Mouse (Mus musculus) gastrocnemius, postnatal 14 days (tissue): ENCODE measurements around the gene Ceacam15. TPM values are rescaled to one million over a fixed set of nuclear protein-coding genes. Genes with fewer than 3 reads are reported as not detected.
"Not testable (repeated sequence)": the region's sequence is repeated elsewhere in the genome, so short reads cannot be mapped to it uniquely, and the experiment has no call there.

Experiments
- DNase-seq: peaks from one replicate; pipeline ENCODE4 v3.0.0; 2021; ENCODE audit warnings: mixed read lengths
- intact Hi-C: fragments of 180-260 bp; cut with DNase I; formaldehyde crosslinking; loops from one replicate; pipeline ENCODE4 v1.15.1; 2025; ENCODE audit warnings: low total_unique reads
- long read RNA-seq, 2 experiments: library from polyadenylated mRNA; stranded (forward); transcript quantifications; one replicate each; pipeline ENCODE4 v2.0.0; 2021
- total RNA-seq, 2 experiments: library from RNA; stranded (reverse); gene quantifications; 2 replicates each; pipeline ENCODE4 v1.2.3; 2021

Gene Ceacam15
- not detected for total RNA-seq
- long read RNA-seq, experiment 1: 0 reads
- long read RNA-seq, experiment 2: 0 reads

GRCm38 (mm10) chr7:16675605-16676004, at the start of gene Ceacam15:
Gene Ceacam15, minus strand, starts transcription at chr7:16675705.
- no peak for DNase-seq

GRCm38 (mm10) chr7:16722490-16722889, 47.0 kb upstream of the Ceacam15 start:
- DNase-seq, intact Hi-C loops: not testable (repeated sequence)

More at GRCm38 (mm10) chr7:16675605-16676004, at the start of gene Ceacam15:
- intact Hi-C loops: no loop called here

GRCm38 (mm10) chr7:16721629-16722028, 46.1 kb upstream of the Ceacam15 start, which contains the start of gene Ceacam9:
Gene Ceacam9, plus strand, starts transcription at chr7:16721929.
- DNase-seq: no peak
- intact Hi-C loops: no loop called here

GRCm38 (mm10) chr7:16716456-16717152, 41.1 kb upstream of the Ceacam15 start:
- DNase-seq, intact Hi-C loops: not testable (repeated sequence)

GRCm38 (mm10) chr7:16712633-16713415, 37.3 kb upstream of the Ceacam15 start:
- no peak for DNase-seq
- intact Hi-C loops: no loop called here

GRCm38 (mm10) chr7:16710604-16711003, 35.1 kb upstream of the Ceacam15 start:
- intact Hi-C loops: no loop called here
- no peak for DNase-seq

- intact Hi-C loops: no loop called here
- no peak for DNase-seq
Measured at GRCm38 (mm10) chr7:16708244-16708643, 32.7 kb upstream of the Ceacam15 start.

GRCm38 (mm10) chr7:16706385-16706784, 30.9 kb upstream of the Ceacam15 start:
- intact Hi-C loops: no loop called here
- DNase-seq: no peak

- no peak for DNase-seq
- intact Hi-C loops: no loop called here
Measured at GRCm38 (mm10) chr7:16700583-16700982, 25.1 kb upstream of the Ceacam15 start.

- DNase-seq: no peak
- intact Hi-C loops: no loop called here
Measured at GRCm38 (mm10) chr7:16699042-16699441, 23.5 kb upstream of the Ceacam15 start.

GRCm38 (mm10) chr7:16695025-16695424, 19.5 kb upstream of the Ceacam15 start:
- intact Hi-C loops: loop anchor here (2.0 kb wide), 1 partner anchor 64 kb away; no protein-coding TSS in a partner anchor

GRCm38 (mm10) chr7:16689196-16689595, 13.7 kb upstream of the Ceacam15 start:
- DNase-seq: no peak
- intact Hi-C loops: no loop called here

More at GRCm38 (mm10) chr7:16695025-16695424, 19.5 kb upstream of the Ceacam15 start:
- peak; percentile 25 for DNase-seq

GRCm38 (mm10) chr7:16680194-16680593, 4.7 kb upstream of the Ceacam15 start:
- intact Hi-C loops, DNase-seq: not testable (repeated sequence)

GRCm38 (mm10) chr7:16674699-16675098, 806 bp downstream of the Ceacam15 start:
- intact Hi-C loops: not testable (repeated sequence)

GRCm38 (mm10) chr7:16673823-16674222, 1.7 kb downstream of the Ceacam15 start:
- DNase-seq: no peak
- intact Hi-C loops: no loop called here

More at GRCm38 (mm10) chr7:16674699-16675098, 806 bp downstream of the Ceacam15 start:
- DNase-seq: not testable (repeated sequence)

GRCm38 (mm10) chr7:16668331-16668930, 7.1 kb downstream of the Ceacam15 start:
- DNase-seq, intact Hi-C loops: not testable (repeated sequence)

GRCm38 (mm10) chr7:16644260-16644659, 31.2 kb downstream of the Ceacam15 start:
- DNase-seq: no peak
- intact Hi-C loops: no loop called here

- DNase-seq, intact Hi-C loops: not testable (repeated sequence)
Measured at GRCm38 (mm10) chr7:16643106-16643505, 32.4 kb downstream of the Ceacam15 start.

- DNase-seq: peak; percentile 84
- intact Hi-C loops: no loop called here
Measured at GRCm38 (mm10) chr7:16639028-16639427, 36.5 kb downstream of the Ceacam15 start.

- peak; percentile 24 for DNase-seq
- intact Hi-C loops: no loop called here
Measured at GRCm38 (mm10) chr7:16635116-16635515, 40.4 kb downstream of the Ceacam15 start.
